Mouse (Mus musculus) cerebellum, postnatal 10 days (tissue): ENCODE results near the gene Cox6a1.
A peak's percentile ranks its signal among the peaks of the same experiment; 100 is the strongest.
"Not testable (repeated sequence)": the region's sequence is repeated elsewhere in the genome, so short reads cannot be mapped to it uniquely, and the experiment has no call there.

Source experiments
- DNase-seq, 2 experiments: peaks; one replicate each; pipeline ENCODE4 v3.0.0; 2021; ENCODE audit warnings: mixed read lengths in 2 of 2

Gene Cox6a1

DNA sequence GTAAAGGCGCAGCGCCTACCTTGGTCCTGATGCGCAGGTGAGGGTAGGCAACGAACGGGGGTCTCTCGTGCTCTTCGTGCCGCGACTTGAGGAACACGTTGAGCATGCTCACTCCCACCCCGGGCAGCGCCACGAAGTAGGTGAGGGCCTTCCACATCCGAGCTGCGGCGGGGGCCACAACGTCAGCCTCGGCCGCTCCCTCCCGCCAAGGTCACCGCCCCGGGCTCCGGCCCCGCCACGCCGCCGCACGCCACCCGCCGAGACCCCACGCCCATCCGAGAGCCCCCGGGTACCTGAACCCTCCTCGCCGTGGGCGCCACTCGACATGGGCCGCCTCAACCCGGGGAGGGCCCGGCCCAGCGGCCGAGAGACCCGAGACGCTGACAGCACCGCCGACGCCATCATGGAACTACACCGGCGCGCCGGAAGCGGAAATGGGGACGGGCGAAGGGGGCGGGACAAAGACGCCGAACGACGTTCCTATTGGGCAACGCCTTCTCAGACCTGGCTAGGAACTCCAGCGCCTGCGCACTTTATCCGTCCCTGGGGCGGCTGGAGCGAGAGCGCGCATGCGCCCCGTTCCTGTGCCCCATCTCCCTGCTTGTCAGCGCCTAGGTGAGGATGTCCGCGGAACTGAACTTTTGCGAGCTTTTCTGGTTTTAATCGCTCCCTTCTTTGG is at the start of gene Cox6a1:
Cox6a1 (minus strand) TSS at position 436 of the 679 bp plus-strand sequence.
- peak; percentile 99 for DNase-seq

DNA sequence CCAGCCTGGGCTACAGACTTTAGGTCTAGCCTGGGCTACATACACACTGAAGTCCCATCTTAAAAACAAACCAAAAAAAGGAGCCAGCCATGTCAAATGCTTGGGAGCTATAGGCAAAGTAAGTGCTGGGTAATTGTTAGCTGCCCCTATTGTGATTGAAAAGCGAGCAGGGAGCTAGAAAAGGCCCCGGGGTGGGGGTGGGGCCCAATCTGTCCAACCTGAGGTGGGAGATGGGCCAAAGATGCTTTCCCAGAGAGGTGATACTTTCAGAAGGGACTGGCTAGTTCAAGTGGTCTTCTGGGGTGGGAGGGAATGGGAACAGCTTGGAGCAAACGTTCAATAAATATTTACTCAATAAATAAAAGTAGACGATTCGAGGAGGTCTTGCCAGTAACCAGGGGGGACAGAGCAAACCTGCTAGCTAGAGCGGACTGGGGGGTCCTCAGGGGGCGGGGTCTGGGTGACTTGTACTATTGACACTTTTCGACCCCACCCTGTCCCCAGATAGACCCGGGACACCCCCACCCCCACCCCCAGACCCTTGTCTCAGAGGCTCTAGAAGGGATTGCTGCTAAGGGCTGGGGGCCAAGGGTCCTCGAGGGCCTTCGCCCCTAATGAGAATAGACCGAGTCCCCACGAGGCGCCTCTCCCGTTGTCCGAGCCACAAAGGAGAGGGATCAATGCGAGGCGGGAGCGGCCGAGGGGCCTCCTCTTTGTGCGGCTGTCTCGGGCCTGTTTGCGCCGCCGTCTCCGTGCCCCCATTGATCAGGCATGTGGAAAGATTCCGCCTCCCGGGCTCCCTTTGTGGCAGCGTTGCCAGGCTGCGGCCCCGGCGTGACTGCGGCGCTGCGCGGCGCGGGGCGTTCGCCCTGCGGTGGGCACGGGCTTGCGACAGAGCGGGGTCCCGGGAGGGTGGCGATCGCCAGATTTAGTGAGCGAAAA is 49.3 kb upstream of the Cox6a1 start:
- DNase-seq: peak; percentile 74 to 76

- no peak for DNase-seq
Observed at GRCm38 (mm10) chr5:115396654-115397053, 47.9 kb upstream of the Cox6a1 start.

DNA sequence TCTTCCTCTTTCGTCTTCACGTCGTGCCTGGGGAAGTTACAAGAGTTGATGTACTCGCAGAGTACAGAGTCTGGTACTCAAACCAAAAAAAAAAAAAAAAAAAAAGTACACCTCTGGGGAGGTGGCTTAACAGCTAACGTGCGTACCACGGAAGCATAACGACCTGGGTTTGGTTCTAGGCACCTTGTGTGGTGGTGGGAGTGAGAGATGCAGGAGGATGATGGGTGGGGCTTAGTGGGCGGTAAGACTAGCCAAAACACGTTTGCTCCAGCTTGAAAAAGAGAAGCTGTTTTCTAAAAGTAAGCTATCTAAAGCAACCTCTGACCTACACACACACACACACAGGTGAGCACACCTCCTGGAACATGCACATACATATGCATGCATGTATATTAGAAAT is 46.1 kb upstream of the Cox6a1 start:
- no peak for DNase-seq

DNA sequence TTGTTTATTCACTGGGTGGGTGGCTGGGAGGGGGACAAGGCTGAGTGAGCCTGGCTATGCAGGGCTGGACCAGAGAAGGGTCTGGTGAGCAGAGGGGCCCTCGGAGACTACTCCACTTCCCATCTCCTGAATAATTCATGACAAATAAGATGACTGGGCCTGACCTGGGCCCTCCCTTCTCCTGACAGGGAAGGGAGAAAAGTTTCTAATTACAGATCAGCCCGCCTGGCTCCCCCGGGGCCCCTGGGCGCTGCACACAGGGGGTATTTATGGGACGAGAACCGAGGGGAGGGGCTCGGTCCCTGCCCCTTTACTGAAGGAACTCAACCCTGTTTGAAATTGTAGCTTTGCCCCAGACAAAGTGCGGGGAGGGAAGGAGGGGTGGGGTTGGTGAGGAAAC is 45.4 kb upstream of the Cox6a1 start:
- no peak for DNase-seq

DNA sequence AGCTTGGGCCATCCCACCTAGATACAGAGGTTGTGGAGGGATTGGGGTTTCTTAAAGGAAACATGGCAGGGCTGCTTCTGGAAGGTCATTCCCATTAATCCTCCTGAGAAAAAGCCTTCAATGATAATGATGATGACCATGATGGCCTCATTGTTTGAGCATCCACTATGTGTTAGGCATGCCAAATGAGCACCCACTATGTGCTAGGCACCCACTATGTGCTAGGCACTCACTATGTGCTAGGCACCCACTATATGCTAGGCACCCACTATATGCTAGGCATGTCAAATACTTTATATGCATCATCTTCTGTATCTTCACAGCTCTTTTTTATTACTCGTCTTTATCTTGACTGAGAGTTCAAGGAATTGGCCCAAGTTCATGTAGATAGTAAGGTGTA is 44.2 kb upstream of the Cox6a1 start:
- DNase-seq: no peak

DNA sequence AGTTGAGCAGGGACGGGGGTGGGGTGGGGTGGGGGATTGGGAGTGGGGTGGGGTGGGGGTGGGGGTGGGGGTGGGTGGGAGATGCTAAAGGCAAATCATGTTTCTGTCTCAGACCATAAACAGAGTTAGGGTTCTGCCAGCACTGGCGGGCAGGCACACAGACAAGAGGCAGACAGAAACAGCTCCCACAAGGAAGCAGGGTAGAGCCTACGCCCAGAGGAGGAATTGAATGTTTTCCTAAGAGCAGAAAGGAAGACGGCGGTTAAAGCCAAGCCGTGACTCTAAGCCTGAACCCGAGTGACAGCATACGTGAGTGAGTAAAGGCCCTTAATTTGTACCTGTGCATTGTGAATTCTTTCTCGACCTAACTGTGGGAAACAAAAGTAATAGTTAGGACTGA is 43.2 kb upstream of the Cox6a1 start:
- DNase-seq: no peak

- DNase-seq: not testable (repeated sequence)
Observed at GRCm38 (mm10) chr5:115378882-115379281, 30.1 kb upstream of the Cox6a1 start.

DNA sequence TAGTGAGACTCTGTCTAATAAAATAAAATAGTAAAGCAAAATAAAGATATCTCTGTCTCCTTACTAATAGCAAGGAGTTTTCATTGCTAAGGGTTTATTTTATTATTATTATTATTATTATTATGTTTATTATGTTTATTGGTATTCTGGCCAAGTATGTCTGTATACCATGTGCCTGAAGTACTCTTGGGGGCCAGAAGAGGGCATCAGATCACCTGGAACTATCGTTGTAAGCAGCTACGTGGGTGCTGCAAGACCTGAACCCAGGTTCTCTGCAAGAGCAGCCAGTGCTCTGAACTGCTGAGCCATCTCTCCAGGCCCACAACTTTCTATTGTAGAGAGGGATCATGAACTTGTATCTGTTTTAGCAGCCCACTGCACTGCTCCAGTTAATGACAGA is 26.7 kb upstream of the Cox6a1 start:
- peak in 1 of 2 experiments; percentile 19 for DNase-seq

- no peak for DNase-seq
Observed at GRCm38 (mm10) chr5:115374204-115374820, 25.5 kb upstream of the Cox6a1 start.

DNA sequence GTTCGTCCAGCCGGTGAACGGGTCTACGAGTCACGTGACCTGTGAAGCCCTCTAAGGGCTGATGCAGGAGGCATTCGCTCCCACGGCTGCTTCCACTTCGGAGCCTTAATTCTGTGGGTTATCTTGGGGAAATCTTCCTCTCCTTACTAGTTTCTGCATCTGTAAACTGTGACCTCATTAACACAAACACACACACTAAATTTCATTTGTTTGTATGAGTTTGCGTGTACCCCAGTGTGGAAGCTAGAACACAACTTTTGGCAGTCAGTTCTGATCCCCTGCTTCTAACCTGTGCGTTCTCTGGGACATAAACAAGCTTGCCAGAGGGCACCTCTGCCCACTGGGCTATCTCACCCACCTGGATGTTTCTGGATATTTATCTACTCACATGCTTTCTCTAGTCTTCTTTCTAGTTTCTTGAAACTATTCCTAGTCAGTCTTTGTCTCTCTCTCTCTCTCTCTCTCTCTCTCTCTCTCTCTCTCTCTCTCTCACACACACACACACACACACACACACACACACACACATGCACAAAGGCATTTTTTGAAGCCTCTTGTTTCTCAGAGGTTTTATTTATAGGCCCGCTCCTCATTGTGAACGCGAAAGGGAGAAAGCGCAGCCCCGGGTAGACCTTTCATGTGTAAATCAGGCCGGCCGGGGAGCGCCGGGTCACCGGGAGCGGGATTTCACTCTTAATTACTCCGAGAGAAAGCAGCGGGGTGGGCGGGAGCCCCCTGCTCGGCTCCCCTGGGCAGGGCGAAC is 24.8 kb upstream of the Cox6a1 start:
- DNase-seq: peak in 1 of 2 experiments; percentile 11

GRCm38 (mm10) chr5:115371736-115372135 is 23.0 kb upstream of the Cox6a1 start:
- peak; percentile 21 to 34 for DNase-seq

DNA sequence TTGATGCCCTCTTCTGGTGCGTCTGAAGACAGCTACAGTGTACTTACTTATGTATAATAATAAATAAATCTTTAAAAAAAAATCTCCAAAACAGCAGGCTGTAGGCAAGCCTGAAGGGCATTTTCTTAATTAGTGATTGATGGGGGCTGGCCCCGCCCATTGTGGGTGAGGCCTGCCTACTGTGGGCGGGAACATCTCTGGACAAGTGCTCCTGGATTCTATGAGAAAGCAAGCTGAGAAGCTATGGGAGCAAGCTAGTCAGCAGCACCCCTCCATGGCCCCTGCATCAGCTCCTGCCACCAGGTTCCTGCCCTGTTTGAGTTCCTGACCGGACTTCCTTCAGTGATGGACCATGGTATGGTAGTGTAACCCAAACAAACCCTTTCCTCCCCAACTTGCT is 16.0 kb upstream of the Cox6a1 start:
- no peak for DNase-seq

DNA sequence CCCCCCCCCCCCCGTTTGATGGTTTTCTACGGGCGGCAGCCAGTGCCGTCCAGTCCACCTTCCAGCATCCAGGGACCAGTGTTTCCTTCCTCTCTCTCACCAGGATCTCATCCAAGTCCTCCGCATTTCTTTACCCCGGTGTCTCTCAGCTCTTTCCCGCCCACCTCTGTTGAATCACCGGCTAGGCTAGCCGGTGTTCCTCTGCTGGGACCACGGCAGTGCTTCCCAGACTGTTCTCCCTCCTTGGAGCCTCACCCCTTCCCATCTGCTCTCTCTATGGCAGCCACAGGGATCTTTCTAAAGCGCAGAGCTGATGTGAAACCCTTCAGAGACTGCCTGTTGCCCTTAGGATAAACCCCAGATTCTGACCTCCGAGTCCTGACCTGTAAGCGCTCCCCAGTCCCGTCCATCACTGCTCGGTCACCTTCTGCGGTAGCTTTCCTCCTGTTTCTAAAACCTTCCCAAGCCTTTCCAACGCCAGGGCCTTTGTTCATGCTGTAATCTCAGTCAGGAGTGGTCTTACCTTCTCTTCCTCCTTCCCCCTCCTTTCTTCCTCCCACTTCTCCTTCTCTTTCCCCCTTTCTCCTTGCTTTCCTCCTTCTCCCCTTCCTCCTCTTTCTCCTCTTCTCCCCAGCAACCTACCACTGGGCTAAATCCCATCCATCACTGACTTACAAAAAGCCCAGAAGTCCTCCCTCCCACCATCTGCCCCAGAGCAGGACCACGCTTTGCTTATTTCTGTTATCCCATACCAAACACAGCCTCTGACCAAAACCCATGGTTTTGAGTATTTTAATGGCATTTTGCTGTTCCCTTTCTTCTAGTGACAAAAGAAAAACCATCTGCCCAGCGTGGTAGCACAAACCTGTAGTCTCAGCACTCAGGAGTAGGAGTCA is 14.3 kb upstream of the Cox6a1 start:
- DNase-seq: no peak

- no peak for DNase-seq
Observed at GRCm38 (mm10) chr5:115362216-115362615, 13.4 kb upstream of the Cox6a1 start.

DNA sequence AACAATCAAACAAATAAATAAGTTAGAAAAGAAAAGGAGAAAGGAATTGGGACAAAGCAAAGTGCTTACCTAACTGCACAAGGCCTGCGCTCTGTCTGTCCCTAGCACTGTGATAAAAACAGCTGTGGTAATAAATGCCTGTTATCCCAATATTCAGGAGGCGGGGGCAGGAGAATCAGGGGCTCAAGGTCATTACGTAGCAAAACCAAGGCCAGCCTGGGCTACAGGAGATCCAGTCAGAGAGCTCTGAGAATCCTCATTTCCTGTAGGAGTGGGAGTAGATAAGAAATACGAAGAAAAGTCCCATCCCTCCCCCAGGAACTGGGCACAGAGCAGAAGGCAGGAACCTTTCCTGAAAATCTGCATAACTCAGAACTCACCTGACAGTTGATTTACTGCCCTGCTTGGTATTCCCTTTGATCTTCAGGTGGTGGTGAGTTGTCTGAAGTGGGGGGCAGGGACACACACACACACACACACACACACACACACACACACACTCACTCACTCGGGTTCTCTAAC is 11.1 kb upstream of the Cox6a1 start:
- no peak for DNase-seq

DNA sequence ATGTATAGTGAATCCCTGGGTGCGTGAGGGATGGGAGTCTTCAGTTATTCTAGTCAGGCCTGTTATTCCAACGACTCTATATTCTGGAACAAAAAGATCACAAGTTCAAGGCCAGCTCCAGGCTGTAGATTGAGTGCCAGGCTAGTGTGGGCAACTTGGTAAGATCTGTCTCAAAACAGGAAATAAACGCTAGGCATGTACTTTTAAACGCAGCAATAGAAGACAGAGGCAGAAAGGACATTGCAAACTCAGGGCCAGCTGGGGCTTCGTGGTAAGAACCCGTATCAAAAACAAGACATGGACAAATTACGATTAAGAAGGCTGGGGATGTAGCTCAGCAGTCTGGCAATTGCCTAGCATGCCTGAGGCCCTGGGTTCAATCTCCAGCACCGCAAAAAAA is 10.7 kb upstream of the Cox6a1 start:
- no peak for DNase-seq

GRCm38 (mm10) chr5:115358872-115359271 is 10.1 kb upstream of the Cox6a1 start:
- DNase-seq: peak; percentile 97 to 98

DNA sequence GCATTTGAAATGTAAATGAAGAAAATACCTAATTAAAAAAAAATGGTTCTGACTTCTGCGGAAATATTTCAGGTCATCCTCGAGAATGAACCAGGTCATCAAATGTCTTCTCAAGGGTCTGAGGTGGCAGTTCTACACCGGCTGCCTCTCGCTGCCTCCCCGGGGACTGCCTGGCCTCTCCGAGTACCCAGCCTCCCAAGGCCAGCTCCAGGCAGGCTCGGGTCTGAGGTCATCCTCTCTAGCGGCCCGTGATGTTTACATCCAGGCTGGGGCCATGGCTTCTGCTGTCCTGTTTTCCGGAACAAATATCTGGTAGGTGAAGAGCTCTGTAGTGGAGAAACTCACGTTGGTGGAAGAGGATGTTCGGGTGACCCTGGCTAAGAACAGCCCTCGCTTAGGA is 6.3 kb upstream of the Cox6a1 start:
- no peak for DNase-seq

DNA sequence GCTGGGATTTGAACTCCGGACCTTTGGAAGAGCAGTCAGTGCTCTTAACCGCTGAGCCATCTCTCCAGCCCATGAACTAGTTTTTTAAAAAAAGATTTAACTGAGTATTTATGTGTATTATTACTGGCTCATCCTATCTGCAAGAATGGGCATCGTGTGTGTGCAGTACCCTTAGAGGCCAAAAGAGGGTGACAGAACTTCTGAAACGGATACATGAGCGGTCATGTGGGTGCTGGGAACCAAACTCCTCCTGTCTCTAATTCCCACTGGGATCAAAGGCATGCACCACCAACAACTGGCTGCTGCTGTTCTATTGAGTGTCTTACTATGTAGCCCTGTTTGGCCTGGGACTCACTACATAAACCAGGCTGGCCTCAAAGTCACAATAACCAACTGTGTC is 2.6 kb upstream of the Cox6a1 start:
- no peak for DNase-seq

DNA sequence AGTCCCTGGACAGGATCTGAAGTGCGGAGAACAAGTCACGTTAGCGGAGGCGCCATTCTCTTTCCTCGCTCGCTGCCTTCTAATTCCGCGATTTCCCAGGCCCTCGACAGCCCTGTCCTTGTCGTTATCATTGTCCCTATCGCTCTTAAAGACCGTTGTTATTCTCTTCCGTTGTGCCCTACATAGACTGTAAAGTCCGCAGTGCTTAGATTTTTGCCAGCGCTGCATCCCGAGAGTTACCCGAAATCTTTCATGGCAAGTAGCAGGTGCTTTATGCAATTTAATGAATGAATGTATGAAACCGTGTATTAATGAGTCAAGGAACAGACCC is 409 bp upstream of the Cox6a1 start:
- DNase-seq: no peak

DNA sequence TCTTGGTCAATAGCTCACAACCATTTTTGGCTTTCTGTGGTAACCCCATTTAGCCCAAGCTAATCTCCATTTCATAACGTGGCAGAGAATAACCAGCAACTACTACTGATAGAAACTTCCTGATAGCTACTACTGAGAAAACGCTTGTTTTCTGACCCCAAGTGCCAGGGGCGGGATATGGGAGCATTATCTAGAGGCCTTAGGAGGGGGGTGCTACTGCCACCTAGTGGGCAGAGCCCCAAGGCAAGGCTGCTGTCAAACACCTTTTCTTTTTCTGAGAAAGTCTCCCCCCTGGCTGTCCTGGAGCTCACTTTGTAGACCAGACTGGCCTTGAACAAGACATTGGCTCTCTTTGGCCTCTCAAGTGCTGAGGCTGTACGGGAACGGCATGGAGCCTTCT is 1.2 kb downstream of the Cox6a1 start:
- peak; percentile 90 to 91 for DNase-seq
